Comparison of ENCODE assay signal across 8 mouse cellular contexts in genomic region chr2:71039522-71040121, GRCm38 (mm10). TPM values are rescaled to one million over a fixed set of nuclear protein-coding genes. Genes with fewer than 3 reads are reported as not detected.
DNase-seq lines count a peak whose midpoint lies in the region; ATAC-seq and TF ChIP-seq lines count a peak whose summit lies in the region.
"Had no signal": no experiment of that assay in that cellular context is flagged by ENCODE, and none has a peak within 500 bp of the region (broad histone marks: within the 10 kb centered on the region; RNA-seq: fewer than 3 reads in every experiment).

No protein-coding gene starts in this region.

- peak; percentile 57 for ATAC-seq in intestine, postnatal 0 days
- ATAC-seq in midbrain, embryonic 11.5 days (ENCODE audit: low FRiP score) = peak; percentile 50; the same call in 1 of the 2 replicates

- no peaks in the 10 kb centered on the region for H3K36me3 ChIP-seq in intestine, postnatal 0 days (ENCODE audit: control insufficient read depth, insufficient read depth)
- H3K36me3 ChIP-seq in midbrain, embryonic 11.5 days (ENCODE audit: control insufficient read depth, insufficient read depth, low read length) = no peaks in the 10 kb centered on the region
- H3K36me3 ChIP-seq in small intestine, adult 2 months (ENCODE audit: control insufficient read depth, insufficient read depth, low read length) = no peaks in the 10 kb centered on the region

- TF ChIP-seq CTCF in intestine, postnatal 0 days (IDR thresholded peaks at IDR 0.05; ENCODE audit: low read depth) = peak; percentile 94
- peak; percentile 85 for TF ChIP-seq CTCF in small intestine, adult 2 months (IDR thresholded peaks at IDR 0.05; ENCODE audit: extremely low read depth, insufficient read length, insufficient replicate concordance, low read depth, low read length)

- intact Hi-C loops in left cerebral cortex, postnatal 14 days (cut with DNase I) = loop anchor here (2.0 to 5.0 kb wide), 3 partner anchors 212 to 335 kb away; partner anchors contain the start of gene Tlk1

- H3K4me1 ChIP-seq in intestine, postnatal 0 days (replicated peaks; ENCODE audit: control insufficient read depth, insufficient read depth, low read length) = no peaks in the 10 kb centered on the region
- H3K4me1 ChIP-seq in midbrain, embryonic 11.5 days (ENCODE audit: control insufficient read depth, insufficient read depth, low read length) = peaks cover 1% of the 10 kb centered on the region; the same call in 1 of the 2 replicates
- peaks cover 2% of the 10 kb centered on the region; the same call in 1 of the 2 replicates for H3K4me1 ChIP-seq in small intestine, adult 2 months (ENCODE audit: control insufficient read depth, insufficient read depth, insufficient read length, low read length)

- no peaks in the 10 kb centered on the region for H3K27me3 ChIP-seq in intestine, postnatal 0 days (replicated peaks; ENCODE audit: control insufficient read depth, insufficient read depth, low read length)
- no peaks in the 10 kb centered on the region for H3K27me3 ChIP-seq in midbrain, embryonic 11.5 days (ENCODE audit: control insufficient read depth, insufficient read depth, low read length)
- H3K27me3 ChIP-seq in small intestine, adult 2 months (ENCODE audit: control insufficient read depth, insufficient read depth, low read length) = no peaks in the 10 kb centered on the region

- TF ChIP-seq POLR2A in small intestine, adult 2 months (IDR thresholded peaks at IDR 0.05; ENCODE audit: low read depth, low read length) = no peak

- peak; percentile 89 for DNase-seq in adrenal gland, postnatal 14 days
- DNase-seq in embryo, embryonic 10.5 days (ENCODE audit: low spot score) = peak; percentile 79
- DNase-seq in gastrocnemius, postnatal 10 days = peak; percentile 82
- peak; percentile 88 to 90 for DNase-seq in left cerebral cortex, postnatal 14 days (ENCODE audit: low spot score in 2 of 2)
- DNase-seq in midbrain, embryonic 11.5 days (ENCODE audit: low spot score, missing footprints) = peak; percentile 93

- no peaks in the 10 kb centered on the region for H3K9me3 ChIP-seq in intestine, postnatal 0 days (ENCODE audit: control insufficient read depth)
- no peaks in the 10 kb centered on the region for H3K9me3 ChIP-seq in midbrain, embryonic 11.5 days (ENCODE audit: control insufficient read depth, low read length)

- 34% methylated on average over 11 of the region's 11 CpGs for WGBS in intestine, postnatal 0 days
- WGBS in midbrain, embryonic 11.5 days = 54% methylated on average over 11 of the region's 11 CpGs
- WGBS in small intestine, adult 2 months = 31% methylated on average over 11 of the region's 11 CpGs

- no peak overlapping the region for H3K4me3 ChIP-seq in intestine, postnatal 0 days (ENCODE audit: low read depth, low read length)
- H3K4me3 ChIP-seq in midbrain, embryonic 11.5 days (ENCODE audit: low read depth, low read length) = no peak overlapping the region
- no peak overlapping the region for H3K4me3 ChIP-seq in small intestine, adult 2 months (ENCODE audit: low read depth, low read length)
- H3K4me3 ChIP-seq: myocyte had no signal

- H3K27ac ChIP-seq in intestine, postnatal 0 days (ENCODE audit: low read depth, low read length) = no peak overlapping the region
- H3K27ac ChIP-seq in midbrain, embryonic 11.5 days (ENCODE audit: low read depth, low read length) = no peak overlapping the region
- H3K27ac ChIP-seq in small intestine, adult 2 months (ENCODE audit: insufficient read depth, low read depth, low read length) = no peak overlapping the region

- peak overlapping the region; percentile 39 for H3K4me2 ChIP-seq in intestine, postnatal 0 days (replicated peaks; ENCODE audit: low read depth)
- H3K4me2 ChIP-seq in midbrain, embryonic 11.5 days = no peak overlapping the region

- H3K9ac ChIP-seq in intestine, postnatal 0 days (ENCODE audit: low read depth, low read length) = no peak overlapping the region
- no peak overlapping the region for H3K9ac ChIP-seq in midbrain, embryonic 11.5 days (ENCODE audit: low read length)

RNA-seq across cellular contexts. Expression of gene Dcaf17, which starts 15.5 kb away (rescaled TPM):
- 15.6 and 15.7 TPM in 2 replicates for total RNA-seq in adrenal gland, postnatal 14 days (2021)
- total RNA-seq in gastrocnemius, postnatal 10 days (2021) = 1 to 10 TPM; 4.4 to 7.5 TPM
- 17.4 and 19.3 TPM in 2 replicates for polyA plus RNA-seq in intestine, postnatal 0 days (2015; fragmentation: Nextera tagmentation; extraction: Ambion mirVana)
- total RNA-seq in left cerebral cortex, postnatal 14 days (2021) = 10 to 100 TPM; 11.0 to 12.1 TPM
- 40.5 and 43.4 TPM in 2 replicates for polyA plus RNA-seq in midbrain, embryonic 11.5 days (2014; fragmentation: Nextera tagmentation; extraction: Ambion mirVana)
- polyA plus RNA-seq in small intestine, adult 2 months (2012; rRNA removed) = 1.8 and 2.1 TPM in 2 replicates

RNA-seq across cellular contexts. Expression of gene Mettl8, which starts 15.8 kb away (rescaled TPM):
- total RNA-seq in adrenal gland, postnatal 14 days (2021) = 11.6 and 13.0 TPM in 2 replicates
- 1 to 10 TPM; 7.4 to 8.7 TPM for total RNA-seq in gastrocnemius, postnatal 10 days (2021)
- 5.9 and 6.0 TPM in 2 replicates for polyA plus RNA-seq in intestine, postnatal 0 days (2015; fragmentation: Nextera tagmentation; extraction: Ambion mirVana)
- total RNA-seq in left cerebral cortex, postnatal 14 days (2021) = 10 to 100 TPM; 12.5 to 12.7 TPM
- polyA plus RNA-seq in midbrain, embryonic 11.5 days (2014; fragmentation: Nextera tagmentation; extraction: Ambion mirVana) = 22.3 and 22.8 TPM in 2 replicates
- polyA plus RNA-seq in small intestine, adult 2 months (2012; rRNA removed) = 0.88 and 1.4 TPM in 2 replicates
